Mouse (Mus musculus) heart, embryonic 13.5 days (tissue): Measurements from ENCODE around the gene Dlg5. TPM values are rescaled to one million over a fixed set of nuclear protein-coding genes. Genes with fewer than 3 reads are reported as not detected.

Experiments
- ATAC-seq: fragments of 200-750 bp; cut with Nextera tagmentation; 2 replicates; pipeline ENCODE4 v1.8.0; 2017; ENCODE audit warnings: moderate TSS enrichment; ENCODE audit not compliant: insufficient number of reproducible peaks, low FRiP score, low TSS enrichment; ENCODE audit errors: extremely low read depth
- H3K27ac ChIP-seq: fragments of 300-500 bp; sonication (generic); replicated peaks from 2 replicates; pipeline ENCODE4 v1.5.1; 2015; ENCODE audit warnings: moderate library complexity, mild to moderate bottlenecking, inconsistent platforms
- H3K27me3 ChIP-seq: fragments of 300-500 bp; sonication (generic); replicated peaks from 2 replicates; pipeline ENCODE4 v1.6.1; 2015; ENCODE audit warnings: mild to moderate bottlenecking, inconsistent platforms
- H3K36me3 ChIP-seq: fragments of 300-500 bp; sonication (generic); 2 replicates; pipeline ENCODE4 v1.6.1; 2015; ENCODE audit warnings: mild to moderate bottlenecking, inconsistent platforms
- H3K4me1 ChIP-seq: fragments of 300-500 bp; sonication (generic); 2 replicates; pipeline ENCODE4 v1.6.1; 2015; ENCODE audit warnings: inconsistent platforms
- H3K4me2 ChIP-seq: fragments of 300-500 bp; sonication (generic); 2 replicates; pipeline ENCODE4 v1.6.1; 2015; ENCODE audit warnings: inconsistent platforms, mild to moderate bottlenecking, moderate library complexity
- H3K4me3 ChIP-seq: fragments of 300-500 bp; sonication (generic); 2 replicates; pipeline ENCODE4 v1.5.1; 2015; ENCODE audit warnings: moderate library complexity, mild to moderate bottlenecking, inconsistent platforms
- H3K9ac ChIP-seq: fragments of 300-500 bp; sonication (generic); 2 replicates; pipeline ENCODE4 v1.6.1; 2015; ENCODE audit warnings: inconsistent platforms, mild to moderate bottlenecking, moderate library complexity
- H3K9me3 ChIP-seq: fragments of 300-500 bp; sonication (generic); 2 replicates; pipeline ENCODE4 v1.6.1; 2016; ENCODE audit warnings: inconsistent platforms
- whole genome bisulfite sequencing: fragments of 180-500 bp; shearing (Covaris S2); methylation state at CpG from one replicate; pipeline ENCODE4 v1.1.7; 2015; ENCODE audit warnings: mixed read lengths; 5-methylcytosine and 5-hydroxymethylcytosine counted together
- polyA plus RNA-seq: library from polyadenylated mRNA; unstranded; fragments of >200 nt; fragmentation: Nextera tagmentation; extraction: Ambion mirVana; gene quantifications from 2 replicates; pipeline ENCODE4 v1.2.1, GENCODE M21; 2015

The Dlg5 gene
- polyA plus RNA-seq, 1 experiment from 2014 or later: 10.4 TPM

DNA sequence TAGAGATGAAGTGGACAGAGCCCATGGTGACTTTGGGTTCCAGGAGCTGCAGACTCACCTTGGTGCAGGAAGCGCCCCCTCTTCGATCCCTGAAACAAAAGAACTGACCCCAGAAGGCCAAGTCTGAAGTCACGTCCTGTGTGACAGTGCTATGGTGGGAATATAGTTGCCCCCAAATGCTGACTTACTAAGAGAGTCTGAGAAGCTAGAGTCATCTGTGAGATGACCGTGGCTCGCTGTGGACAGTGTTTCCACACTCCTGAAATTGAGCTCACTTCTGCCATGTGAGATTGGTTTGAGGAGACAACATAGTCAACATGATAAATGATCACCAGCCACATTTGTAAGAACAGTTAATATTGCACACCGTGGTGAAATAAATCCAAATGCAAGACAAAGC lies 16.7 kb upstream of the Dlg5 start:
- Histone ChIP-seq H3K27ac (no peak overlapping the region), H3K9ac (no peak overlapping the region), H3K27me3 (no peaks in the 10 kb centered on the region), H3K36me3 (no peaks in the 10 kb centered on the region), H3K4me3 (no peak overlapping the region), H3K9me3 (no peaks in the 10 kb centered on the region), H3K4me1 (0 out of 2 replicates have a peak, but pooled peaks cover 5% of the 10 kb centered on the region), H3K4me2 (no peak overlapping the region)
- 76% methylated on average over 6 of the region's 6 CpGs for WGBS
- ATAC-seq: no peak

DNA sequence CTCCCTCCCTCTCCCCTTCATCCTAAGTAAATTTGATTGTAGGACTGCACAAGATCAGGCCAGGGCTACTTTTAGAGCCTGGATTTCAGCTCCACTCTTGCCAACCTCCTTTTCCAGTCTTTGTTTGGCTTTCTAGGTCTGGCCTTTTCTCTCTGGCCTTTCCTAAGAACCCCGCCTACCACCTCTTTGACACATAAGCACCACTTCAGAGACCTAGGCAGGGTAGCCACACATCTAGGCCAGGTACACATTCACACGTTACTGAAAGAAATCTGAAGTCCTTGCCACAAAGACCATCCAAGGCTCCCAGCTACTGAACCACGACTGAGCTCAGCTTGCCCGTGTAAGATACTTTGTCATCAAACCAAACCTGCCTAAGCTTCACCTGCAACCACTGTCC lies 14.7 kb upstream of the Dlg5 start:
- no peak overlapping the region for H3K4me3 ChIP-seq
- ATAC-seq: no peak
- H3K9ac ChIP-seq: no peak overlapping the region
- no peaks in the 10 kb centered on the region for H3K36me3 ChIP-seq
- no peak overlapping the region for H3K4me2 ChIP-seq
- H3K27me3 ChIP-seq: no peaks in the 10 kb centered on the region
- H3K27ac ChIP-seq: no peak overlapping the region
- H3K9me3 ChIP-seq: no peaks in the 10 kb centered on the region
- 66% methylated on average over 4 of the region's 4 CpGs for WGBS
- H3K4me1 ChIP-seq: 0 out of 2 replicates have a peak, but pooled peaks cover 5% of the 10 kb centered on the region

DNA sequence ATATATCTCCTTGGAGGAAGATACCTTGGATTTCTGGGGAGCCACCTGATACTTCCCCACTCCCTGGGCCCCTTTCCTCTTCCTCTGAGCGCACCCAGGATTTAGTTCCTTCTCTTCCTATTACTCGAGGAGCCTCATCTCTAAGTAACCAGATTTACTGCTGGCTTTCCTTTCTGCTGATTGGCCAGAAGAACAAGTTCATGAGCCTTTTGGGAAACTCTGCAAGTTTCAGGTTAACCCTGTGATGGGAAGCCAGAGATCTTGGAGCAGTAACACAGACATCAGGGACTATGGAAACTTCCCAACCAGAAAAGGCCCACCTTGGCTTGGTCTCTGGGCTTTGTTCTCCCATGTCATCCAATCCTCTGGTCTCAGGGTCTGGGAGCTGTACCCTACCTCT lies 10.2 kb upstream of the Dlg5 start:
- H3K27ac ChIP-seq: no peak overlapping the region
- no peak overlapping the region for H3K9ac ChIP-seq
- no peak for ATAC-seq
- H3K4me3 ChIP-seq: no peak overlapping the region
- H3K4me1 ChIP-seq: peaks cover 25% of the 10 kb centered on the region
- no peaks in the 10 kb centered on the region for H3K36me3 ChIP-seq
- H3K9me3 ChIP-seq: peaks cover 5% of the 10 kb centered on the region
- H3K27me3 ChIP-seq: no peaks in the 10 kb centered on the region
- no peak overlapping the region for H3K4me2 ChIP-seq
- 65% methylated on average over 2 of the region's 2 CpGs for WGBS

DNA sequence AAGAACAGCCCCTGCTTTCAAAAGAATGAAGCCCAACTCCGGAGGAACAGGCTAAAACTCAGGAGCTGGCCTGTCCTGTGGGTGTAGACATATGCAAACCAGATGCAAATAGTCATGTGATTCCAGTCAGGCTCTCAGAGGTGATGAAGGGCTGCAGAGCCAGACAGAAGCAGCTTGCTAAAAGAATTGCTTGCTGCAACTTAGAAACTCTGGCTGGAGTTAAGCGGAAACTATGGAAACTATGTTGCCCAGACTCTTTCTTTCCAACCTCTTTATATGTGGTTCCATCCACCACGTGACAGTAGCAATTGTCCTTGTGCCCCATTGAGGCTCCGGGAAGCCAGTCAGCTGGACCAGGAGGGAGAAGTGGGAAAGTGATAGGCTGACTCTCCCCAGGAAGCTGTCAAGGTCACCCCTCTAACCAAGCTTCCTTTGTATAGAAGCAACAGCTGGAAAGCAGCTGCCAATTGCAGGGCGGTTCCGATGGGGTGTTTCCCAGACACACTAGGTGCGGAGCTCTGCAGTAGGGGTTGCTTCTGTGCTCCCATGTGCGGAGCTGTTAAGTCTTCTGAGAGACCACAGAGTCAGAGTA lies 8.0 kb upstream of the Dlg5 start:
- ATAC-seq: peak; percentile 65; the same call in 1 of the 2 replicates
- H3K4me2 ChIP-seq: peak overlapping the region; percentile 60
- H3K9ac ChIP-seq: peak overlapping the region; percentile 60
- H3K9me3 ChIP-seq: peaks cover 5% of the 10 kb centered on the region
- peak overlapping the region; percentile 92 for H3K27ac ChIP-seq
- peak overlapping the region; percentile 22 for H3K4me3 ChIP-seq
- WGBS: 2% methylated on average over 8 of the region's 8 CpGs
- no peaks in the 10 kb centered on the region for H3K27me3 ChIP-seq
- peaks cover 25% of the 10 kb centered on the region for H3K4me1 ChIP-seq
- H3K36me3 ChIP-seq: no peaks in the 10 kb centered on the region

DNA sequence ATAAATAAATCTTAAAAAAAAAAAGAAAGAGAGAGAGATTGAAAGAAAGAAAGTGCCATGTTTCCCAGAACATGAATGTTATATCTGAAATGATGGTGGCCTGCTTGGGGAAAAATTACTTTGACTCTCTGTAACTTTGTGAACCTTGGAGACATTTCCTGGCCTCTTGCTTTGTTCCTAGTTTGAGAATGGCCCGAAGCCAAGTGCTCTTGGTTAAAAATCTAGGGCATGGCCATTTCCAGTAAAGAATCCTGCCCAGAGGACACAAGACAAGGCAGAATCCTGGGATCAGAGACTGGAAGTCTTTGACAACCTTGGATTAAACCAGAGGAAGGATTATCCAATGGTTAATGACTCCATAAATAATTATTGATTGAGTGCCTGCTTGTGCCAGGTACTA lies 5.6 kb upstream of the Dlg5 start:
- Histone ChIP-seq H3K27me3 (no peaks in the 10 kb centered on the region), H3K27ac (no peak overlapping the region), H3K4me2 (no peak overlapping the region), H3K9ac (no peak overlapping the region), H3K9me3 (peaks cover 5% of the 10 kb centered on the region), H3K4me3 (no peak overlapping the region), H3K4me1 (peaks cover 25% of the 10 kb centered on the region), H3K36me3 (no peaks in the 10 kb centered on the region)
- no peak for ATAC-seq
- 85% methylated on average over 1 of the region's 1 CpGs for WGBS

DNA sequence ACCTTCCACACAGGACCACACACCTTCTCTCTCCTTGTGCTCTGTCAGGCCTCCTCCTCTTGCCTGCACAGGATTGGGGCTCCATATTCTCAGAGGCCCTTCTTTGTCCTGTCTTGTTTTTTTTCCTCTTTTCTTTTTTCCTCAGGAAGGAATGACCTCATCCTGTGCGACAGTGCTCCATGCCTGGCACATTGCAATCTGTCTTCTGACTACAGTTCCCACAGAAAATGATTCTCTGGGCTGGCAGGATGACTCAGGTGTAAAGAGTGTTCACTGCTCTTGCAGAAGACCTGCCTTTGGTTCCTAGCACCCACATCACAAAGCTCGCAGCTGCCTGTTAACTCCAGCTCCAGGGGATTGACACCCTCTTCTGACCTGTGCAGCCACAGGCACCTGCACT lies 4.2 kb upstream of the Dlg5 start:
- no peak overlapping the region for H3K4me3 ChIP-seq
- ATAC-seq: no peak
- H3K36me3 ChIP-seq: no peaks in the 10 kb centered on the region
- 62% methylated on average over 2 of the region's 2 CpGs for WGBS
- H3K9ac ChIP-seq: no peak overlapping the region
- H3K27me3 ChIP-seq: no peaks in the 10 kb centered on the region
- H3K9me3 ChIP-seq: peaks cover 5% of the 10 kb centered on the region
- no peak overlapping the region for H3K27ac ChIP-seq
- no peak overlapping the region for H3K4me2 ChIP-seq
- peaks cover 30% of the 10 kb centered on the region for H3K4me1 ChIP-seq

DNA sequence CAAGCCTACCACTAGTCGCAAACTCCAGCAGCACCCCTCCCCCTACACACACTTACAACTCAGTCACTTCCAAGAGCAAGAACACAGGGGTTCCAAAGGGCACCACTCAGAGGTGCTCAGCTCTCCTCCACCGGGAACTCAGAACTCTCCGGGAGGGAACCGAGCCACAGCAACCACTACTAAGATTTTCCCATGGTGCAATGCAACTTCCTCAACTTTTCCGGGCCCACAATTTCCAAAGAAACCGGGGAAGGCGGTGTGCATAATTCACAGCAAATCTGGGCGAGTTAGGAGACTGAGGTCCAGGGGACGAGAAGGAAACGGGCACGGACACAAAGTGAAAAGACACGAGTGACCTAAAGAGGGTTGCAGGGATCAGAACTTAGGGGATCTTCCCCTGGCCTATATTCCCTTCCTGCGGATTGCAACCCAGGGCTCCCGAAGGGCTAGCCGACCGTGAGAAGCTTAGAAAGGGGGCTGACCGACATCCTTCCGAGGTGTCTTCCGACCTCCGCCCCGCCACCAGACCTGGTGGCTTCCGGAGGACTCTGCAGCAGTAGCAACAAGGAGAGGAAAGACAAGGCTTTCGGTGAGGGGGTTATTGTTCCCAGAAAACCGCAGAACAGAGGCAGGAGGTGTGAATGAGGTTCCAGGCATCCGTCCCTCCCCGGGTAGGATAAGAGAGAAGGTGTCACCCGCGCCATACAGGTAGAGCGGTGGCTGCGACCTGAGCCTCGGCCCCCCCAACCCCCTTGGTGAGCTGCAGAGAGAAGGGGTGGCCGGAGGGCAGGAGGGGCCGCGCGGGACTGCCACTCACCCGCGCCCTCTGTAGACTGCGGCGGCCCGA lies 1.2 kb downstream of the Dlg5 start:
- WGBS: under 1% methylated on average over 40 of the region's 40 CpGs
- ATAC-seq: 0 out of 2 replicates have a peak, but pooled peaks have one; percentile 3
- no peaks in the 10 kb centered on the region for H3K9me3 ChIP-seq

DNA sequence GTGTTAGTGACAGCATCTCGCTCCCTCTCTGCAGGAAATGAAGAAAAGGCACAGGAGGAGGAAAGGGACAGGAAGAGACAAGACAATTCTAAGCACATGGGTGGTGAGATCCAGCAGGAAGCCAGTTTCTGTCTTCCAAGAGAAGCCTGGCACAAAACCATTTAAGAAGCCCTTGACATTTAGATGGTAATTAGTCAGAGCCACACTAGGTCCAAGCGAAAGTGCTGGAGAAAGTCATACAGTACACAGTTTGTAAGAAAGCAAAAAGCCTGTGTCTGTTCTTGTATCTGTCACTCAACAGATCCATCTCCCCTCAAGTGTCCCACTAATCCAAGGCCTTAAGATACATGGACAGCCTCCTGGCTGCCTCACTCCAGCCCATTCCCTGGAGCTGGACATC lies 3.7 kb downstream of the Dlg5 start:
- ATAC-seq: no peak
- Histone ChIP-seq H3K4me3 (no peak overlapping the region), H3K9ac (no peak overlapping the region), H3K36me3 (peaks cover 21% of the 10 kb centered on the region), H3K9me3 (no peaks in the 10 kb centered on the region), H3K4me2 (no peak overlapping the region), H3K4me1 (peaks cover 49% of the 10 kb centered on the region), H3K27me3 (no peaks in the 10 kb centered on the region), H3K27ac (no peak overlapping the region)
- 84% methylated on average over 2 of the region's 2 CpGs for WGBS

More for the DNA sequence above, 1.2 kb downstream of the Dlg5 start:
- Histone ChIP-seq H3K4me2 (peak overlapping the region; percentile 97), H3K27ac (peak overlapping the region; percentile 92), H3K27me3 (no peaks in the 10 kb centered on the region), H3K4me1 (peaks cover 24% of the 10 kb centered on the region), H3K9ac (peak overlapping the region; percentile 97), H3K4me3 (peak overlapping the region; percentile 93), H3K36me3 (peaks cover 21% of the 10 kb centered on the region)

DNA sequence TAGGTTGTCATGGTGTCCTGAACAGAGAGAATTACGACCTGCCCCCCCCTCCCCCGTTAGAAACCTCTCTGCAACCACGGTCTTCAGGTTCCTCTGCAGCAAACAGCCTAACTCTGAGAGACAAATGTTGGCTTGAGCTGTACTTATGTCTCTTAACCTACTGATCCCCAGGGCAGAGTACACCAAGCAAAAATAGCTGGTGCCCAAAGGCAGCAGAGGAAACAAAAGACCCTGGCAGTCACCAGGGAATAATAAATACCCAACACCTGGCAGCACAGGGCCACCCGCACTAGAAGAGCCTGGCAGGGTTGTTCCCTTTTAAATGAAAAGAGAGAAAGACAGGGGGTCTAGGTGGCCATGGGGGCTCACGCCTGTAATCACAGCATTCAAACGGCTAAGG lies 4.9 kb downstream of the Dlg5 start:
- H3K36me3 ChIP-seq: peaks cover 21% of the 10 kb centered on the region
- H3K9me3 ChIP-seq: no peaks in the 10 kb centered on the region
- H3K4me2 ChIP-seq: no peak overlapping the region
- H3K9ac ChIP-seq: no peak overlapping the region
- peaks cover 53% of the 10 kb centered on the region for H3K4me1 ChIP-seq
- H3K27me3 ChIP-seq: no peaks in the 10 kb centered on the region
- WGBS: 77% methylated on average over 6 of the region's 6 CpGs
- no peak for ATAC-seq
- H3K4me3 ChIP-seq: no peak overlapping the region
- no peak overlapping the region for H3K27ac ChIP-seq

DNA sequence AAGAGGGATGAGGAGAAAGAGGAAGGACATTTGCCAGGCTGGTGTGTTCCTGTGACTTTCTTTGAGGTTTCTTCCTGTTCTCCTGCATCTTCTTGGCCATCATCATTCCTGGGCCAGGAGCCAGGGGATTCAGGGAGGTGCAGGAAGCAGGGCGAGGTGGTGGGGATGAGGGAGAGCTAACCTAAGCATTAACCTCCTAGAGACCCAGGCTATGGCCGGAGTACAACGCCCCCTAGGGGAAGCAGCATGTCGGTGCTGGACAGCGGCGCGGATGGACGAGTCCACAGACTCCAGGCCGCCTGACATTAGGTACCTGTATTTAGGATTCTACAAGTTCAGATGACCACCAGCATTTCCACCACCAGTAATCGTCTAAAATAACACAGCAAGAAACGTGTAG lies 6.1 kb downstream of the Dlg5 start:
- H3K4me1 ChIP-seq: peaks cover 61% of the 10 kb centered on the region
- no peak overlapping the region for H3K4me2 ChIP-seq
- H3K9me3 ChIP-seq: no peaks in the 10 kb centered on the region
- H3K36me3 ChIP-seq: peaks cover 21% of the 10 kb centered on the region
- H3K27ac ChIP-seq: no peak overlapping the region
- H3K27me3 ChIP-seq: no peaks in the 10 kb centered on the region
- no peak overlapping the region for H3K9ac ChIP-seq
- H3K4me3 ChIP-seq: no peak overlapping the region
- 71% methylated on average over 11 of the region's 11 CpGs for WGBS
- no peak for ATAC-seq

DNA sequence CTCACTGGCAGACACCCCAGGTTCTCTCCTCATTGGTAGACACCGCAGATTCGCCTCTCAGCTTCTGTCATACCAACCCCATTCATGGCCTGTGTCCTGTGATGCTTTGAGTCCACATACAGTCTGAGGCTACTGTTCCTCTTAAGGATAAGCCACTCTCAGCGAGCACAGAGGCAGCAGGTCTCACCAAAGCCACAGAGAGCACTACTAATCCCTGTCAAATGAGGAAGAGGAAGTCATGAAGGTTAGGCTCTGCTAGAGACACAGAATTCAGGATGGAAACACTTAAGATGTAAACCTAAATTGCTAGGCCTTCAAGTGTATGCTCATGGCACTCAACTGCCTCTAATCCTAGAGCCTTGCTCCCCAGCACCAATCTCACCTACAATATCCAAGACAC lies 9.8 kb downstream of the Dlg5 start:
- peaks cover 69% of the 10 kb centered on the region for H3K4me1 ChIP-seq
- no peak overlapping the region for H3K4me2 ChIP-seq
- no peaks in the 10 kb centered on the region for H3K27me3 ChIP-seq
- no peaks in the 10 kb centered on the region for H3K9me3 ChIP-seq
- WGBS: 90% methylated on average over 3 of the region's 3 CpGs
- no peak overlapping the region for H3K27ac ChIP-seq
- no peak overlapping the region for H3K9ac ChIP-seq
- ATAC-seq: no peak
- no peak overlapping the region for H3K4me3 ChIP-seq
- peaks cover 5% of the 10 kb centered on the region; the same call in 1 of the 2 replicates for H3K36me3 ChIP-seq

DNA sequence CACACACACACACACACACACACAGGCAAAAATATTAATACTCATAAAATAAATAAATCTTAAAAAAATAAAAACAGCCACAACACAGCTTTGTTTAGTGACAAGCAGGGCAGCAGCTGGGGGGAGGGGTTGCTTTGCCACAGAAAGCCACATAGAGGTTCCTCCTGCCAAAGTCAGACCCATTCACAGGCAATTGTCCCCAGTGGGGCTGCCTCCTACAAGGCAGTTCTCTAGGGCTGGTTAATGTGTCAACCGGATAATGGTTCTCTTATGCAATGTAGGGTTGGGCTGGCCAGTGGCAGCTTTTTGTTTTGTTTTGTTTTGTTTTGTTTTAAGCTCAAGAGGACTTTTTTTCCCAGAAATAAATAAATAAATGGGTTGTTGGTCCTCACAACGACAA lies 11.3 kb downstream of the Dlg5 start:
- no peak for ATAC-seq
- Histone ChIP-seq H3K4me3 (no peak overlapping the region), H3K36me3 (no peaks in the 10 kb centered on the region), H3K4me1 (peaks cover 71% of the 10 kb centered on the region), H3K9me3 (no peaks in the 10 kb centered on the region), H3K27me3 (no peaks in the 10 kb centered on the region), H3K9ac (no peak overlapping the region), H3K4me2 (no peak overlapping the region), H3K27ac (no peak overlapping the region)
- WGBS: 53% methylated on average over 2 of the region's 2 CpGs
